Mouse (Mus musculus): ENCODE measurements at regions not wholly inside any gene's neighbourhood (a gene's known extent, or its start where the extent isn't known, plus 50 kb on each side); places are given as distances from the start of the nearest gene placed in this dataset.

DNA sequence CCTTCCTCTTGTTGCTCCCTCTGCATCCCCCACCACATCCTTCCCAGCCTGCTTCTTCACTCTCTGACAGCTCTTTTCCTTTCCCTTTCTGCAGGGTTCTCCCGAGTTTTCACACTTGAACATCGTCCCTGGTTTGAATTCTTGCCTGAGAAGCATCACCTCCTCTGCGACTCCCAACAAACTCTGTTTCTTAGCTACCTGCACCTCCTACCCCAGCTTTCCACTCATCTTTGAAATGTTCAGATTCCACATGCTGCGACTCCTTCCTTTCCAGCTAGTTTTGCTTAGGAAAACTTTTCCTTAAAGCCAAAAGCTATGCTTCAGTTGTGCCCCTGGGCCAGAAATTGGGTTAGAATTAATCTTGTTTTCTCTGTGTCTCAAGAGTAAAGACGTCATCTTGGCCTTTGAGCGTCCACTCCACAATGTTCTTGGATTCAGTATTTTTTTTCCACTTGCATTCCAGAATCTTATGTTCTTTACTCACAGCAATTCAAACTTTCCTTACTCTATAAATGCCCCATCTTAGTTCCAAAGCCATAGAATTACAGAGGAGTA is 317.3 kb upstream of the Hnrnpa3 start:
- DNase-seq (ENCODE audit: low spot score) = no peak

- no peak for DNase-seq (ENCODE audit: low spot score)
These were observed 308.2 kb upstream of the Hnrnpa3 start for GRCm38 (mm10) chr2:75350902-75351301.

- no peak for DNase-seq (ENCODE audit: low spot score)
These were observed 307.1 kb upstream of the Hnrnpa3 start for GRCm38 (mm10) chr2:75351965-75352364.

- no peak for DNase-seq (ENCODE audit: low spot score)
These were observed 306.5 kb upstream of the Hnrnpa3 start for GRCm38 (mm10) chr2:75352564-75352963.

GRCm38 (mm10) chr2:75356691-75357375 is 302.2 kb upstream of the Hnrnpa3 start:
- DNase-seq (ENCODE audit: low spot score) = no peak

DNA sequence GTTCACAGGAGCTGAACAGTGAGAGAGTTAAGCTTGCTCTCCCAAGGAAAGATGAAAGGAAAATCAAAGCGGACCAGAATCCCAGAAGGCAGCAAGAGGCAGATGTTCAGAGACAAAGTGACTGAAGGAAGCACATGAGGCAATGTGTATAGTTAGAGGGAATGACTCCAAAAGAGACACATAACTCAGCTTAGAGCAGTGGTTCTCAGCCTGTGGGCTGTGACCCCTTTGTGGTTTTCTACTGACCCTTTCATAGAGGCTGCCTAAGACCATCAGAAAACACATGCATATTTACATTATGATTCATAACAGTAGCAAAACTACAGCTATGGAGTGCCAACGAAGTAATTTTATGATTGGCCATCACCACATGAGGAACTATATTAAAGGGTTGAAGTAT is 301.5 kb upstream of the Hnrnpa3 start:
- DNase-seq (ENCODE audit: low spot score) = no peak

- no peak for DNase-seq (ENCODE audit: low spot score)
These were observed 298.1 kb upstream of the Hnrnpa3 start for GRCm38 (mm10) chr2:75360936-75361335.

DNA sequence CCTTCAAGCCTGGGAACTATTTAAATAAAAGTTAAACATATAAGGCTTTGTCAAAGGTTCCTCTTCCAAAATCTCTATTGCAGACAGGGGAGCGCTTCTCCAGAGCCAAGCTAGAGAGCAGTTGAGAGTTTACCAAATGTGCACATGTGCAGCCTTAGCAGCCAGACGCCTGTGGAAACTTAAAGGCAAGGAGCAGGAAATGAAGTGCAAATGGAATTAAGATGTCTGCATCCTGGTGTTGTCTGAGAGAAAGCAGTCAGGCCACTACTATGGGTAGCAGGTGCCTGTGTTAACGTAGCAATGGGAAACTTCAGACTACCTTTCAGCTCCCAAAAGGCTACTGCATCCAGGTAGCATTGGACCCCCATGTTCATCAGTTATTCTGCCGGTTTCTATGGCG is 282.4 kb upstream of the Hnrnpa3 start:
- DNase-seq (ENCODE audit: low spot score) = no peak

- DNase-seq (ENCODE audit: low spot score) = no peak
These were observed 273.4 kb upstream of the Hnrnpa3 start for GRCm38 (mm10) chr2:75385551-75386263.

- no peak for DNase-seq (ENCODE audit: low spot score)
These were observed 272.4 kb upstream of the Hnrnpa3 start for GRCm38 (mm10) chr2:75386636-75387035.

DNA sequence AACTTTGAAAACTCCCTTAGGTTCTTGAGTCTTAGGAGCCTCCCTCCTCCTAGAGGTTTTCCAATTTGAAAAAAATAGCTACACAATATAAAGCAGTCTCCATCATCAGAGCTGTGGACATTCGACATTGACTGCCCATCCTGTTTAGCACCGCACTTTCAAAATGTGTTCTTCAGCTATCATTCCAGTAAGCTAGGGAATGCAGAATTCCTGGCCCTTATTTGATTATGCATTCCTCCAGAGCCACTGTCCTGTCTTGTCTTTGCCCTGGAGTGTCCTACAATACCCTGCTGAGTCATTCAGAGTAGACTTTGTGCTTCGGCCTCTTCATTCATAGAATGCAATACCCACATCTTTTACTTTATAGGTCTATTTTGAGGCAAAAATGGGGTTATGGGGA is 267.0 kb upstream of the Hnrnpa3 start:
- DNase-seq (ENCODE audit: low spot score) = no peak

DNA sequence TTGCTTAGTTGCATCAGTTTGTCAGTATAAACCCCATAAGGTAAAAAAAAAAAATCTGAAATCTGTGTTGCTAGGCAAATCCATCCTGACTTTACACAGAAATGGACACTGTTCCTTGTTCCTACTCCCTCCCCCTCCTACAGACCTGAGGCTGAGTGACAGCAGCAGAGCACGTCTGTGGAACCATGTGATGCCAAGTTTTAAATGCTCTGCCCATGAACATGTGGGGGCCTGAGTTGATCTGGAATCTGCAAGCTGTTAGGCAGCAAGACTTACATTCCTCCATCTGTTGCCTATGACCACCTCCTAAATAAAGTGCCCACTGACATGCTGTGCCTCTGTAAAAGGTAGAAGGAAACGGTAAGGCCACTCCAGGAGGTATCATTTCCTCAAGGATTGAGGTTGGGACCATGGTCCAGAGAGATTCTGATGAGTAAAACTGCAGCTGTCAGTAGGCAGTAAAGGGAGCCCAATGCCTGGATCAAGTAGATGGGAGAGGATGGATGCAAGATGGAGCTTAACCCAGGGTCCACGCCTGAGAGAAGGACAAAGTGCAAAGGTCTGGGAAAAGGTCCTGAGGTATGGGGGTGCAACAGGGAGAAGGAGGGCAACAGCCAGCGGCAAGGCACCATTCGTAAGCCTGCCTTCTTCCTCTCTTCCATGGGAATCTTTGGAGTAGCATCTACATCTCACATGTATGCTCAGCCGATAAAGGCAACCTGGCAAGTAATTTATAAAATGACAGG is 264.0 kb upstream of the Hnrnpa3 start:
- no peak for DNase-seq (ENCODE audit: low spot score)

DNA sequence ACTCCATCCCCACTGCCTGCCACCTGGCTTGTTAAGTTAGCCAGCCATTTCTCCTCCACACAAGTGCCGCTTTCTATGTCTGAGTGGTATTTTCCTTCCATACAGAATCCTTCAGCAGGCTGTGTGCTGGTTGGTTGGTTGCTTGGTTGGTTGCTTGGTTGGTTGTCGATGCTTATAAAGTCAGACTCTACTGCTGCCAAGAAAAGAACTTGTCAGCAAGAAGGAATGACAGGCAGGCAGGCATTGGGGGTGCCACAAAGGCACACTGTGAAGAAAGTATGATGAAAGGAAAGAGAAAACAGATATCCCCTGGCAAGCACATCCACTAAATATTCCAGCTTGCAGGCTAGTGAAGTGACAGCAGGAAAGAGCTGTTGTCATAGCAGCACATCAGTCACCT is 263.0 kb upstream of the Hnrnpa3 start:
- no peak for DNase-seq (ENCODE audit: low spot score)

DNA sequence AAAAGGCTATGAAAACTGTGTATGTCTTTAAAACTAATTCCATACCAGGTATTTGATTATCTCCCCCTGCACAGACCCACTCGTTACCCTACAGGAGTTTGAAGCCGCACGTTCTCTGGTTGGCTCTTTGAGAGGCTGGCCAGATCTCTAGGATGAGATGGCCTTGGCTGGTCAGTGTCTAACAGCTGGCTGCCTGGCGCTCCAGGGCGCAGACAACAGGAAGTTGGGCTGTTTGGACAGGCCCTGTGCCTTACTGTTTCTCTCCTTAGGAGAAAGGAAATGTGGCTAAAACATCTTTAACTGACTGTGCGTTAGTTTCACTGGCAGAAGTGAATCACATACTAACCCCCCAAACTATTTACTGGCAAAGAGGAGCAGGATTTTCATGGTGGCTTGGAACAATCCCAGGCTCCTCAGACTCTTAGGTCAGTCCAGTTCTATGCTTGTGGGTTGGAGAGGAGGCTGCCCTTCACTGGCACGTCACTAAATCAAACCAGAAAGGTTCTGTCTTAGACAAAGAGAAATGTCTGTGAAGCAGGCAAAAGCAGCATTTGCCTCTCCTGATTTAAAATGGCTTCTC is 258.7 kb upstream of the Hnrnpa3 start:
- DNase-seq (ENCODE audit: low spot score) = no peak

DNA sequence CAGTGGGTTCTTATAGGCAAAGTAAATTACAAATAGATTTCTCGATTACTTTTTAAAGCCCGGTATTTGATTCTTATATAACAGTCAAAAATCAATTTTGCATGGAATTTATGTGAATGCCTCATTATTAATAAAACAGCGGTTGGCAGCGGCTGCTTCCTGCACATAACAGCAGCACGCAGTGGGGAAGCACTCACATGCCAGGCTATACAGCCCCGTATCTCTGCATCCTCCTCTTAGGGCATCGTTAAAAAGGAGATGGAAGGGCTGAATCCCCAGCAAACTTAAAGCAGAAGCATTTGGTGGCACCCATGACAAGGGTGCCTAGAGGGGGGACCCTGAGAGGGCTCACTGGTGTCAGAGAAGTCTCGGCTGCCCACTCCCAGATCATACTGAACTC is 255.3 kb upstream of the Hnrnpa3 start:
- DNase-seq (ENCODE audit: low spot score) = no peak

- DNase-seq (ENCODE audit: low spot score) = no peak
These were observed 253.4 kb upstream of the Hnrnpa3 start for GRCm38 (mm10) chr2:75405524-75406214.

GRCm38 (mm10) chr2:75406721-75407455 is 252.2 kb upstream of the Hnrnpa3 start:
- DNase-seq (ENCODE audit: low spot score) = no peak

DNA sequence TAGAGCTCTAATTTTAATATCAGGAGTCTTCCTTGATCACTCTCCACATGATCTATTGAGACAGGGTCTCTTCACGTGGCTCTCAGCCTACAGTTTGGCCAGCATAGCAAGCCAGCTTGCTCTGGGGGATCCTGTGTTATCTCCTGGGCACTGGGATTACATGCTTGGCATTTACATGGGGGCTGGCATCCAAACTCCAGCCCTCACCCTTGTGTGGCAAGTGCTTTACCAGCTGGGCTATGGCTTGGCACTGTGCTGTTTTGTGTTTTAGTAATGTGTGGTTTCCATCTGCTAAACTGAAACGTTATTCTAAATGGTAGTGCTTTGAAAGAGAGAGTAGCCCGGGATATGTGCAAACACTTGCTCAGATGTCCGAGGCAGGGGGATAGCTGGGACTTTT is 251.5 kb upstream of the Hnrnpa3 start:
- DNase-seq (ENCODE audit: low spot score) = no peak

DNA sequence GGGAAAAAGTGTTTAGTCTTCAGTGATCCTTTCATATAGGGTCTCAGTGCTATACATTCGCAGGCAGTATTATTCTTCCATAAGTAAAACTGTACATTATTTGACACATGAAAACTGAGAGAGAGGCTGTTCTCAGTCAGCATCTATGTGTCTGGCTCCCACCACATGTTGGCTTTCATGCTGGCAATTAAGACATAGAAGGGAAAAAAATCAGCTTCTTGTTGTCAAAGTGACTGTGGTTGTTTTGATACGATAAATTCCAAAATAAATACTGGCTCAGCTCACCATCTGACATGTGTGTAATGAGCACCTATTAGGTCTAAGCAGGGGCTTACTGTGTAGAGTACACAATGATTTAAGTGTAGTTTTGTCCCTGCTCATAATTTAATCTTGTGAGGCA is 251.0 kb upstream of the Hnrnpa3 start:
- no peak for DNase-seq (ENCODE audit: low spot score)

- DNase-seq (ENCODE audit: low spot score) = no peak
These were observed 249.3 kb upstream of the Hnrnpa3 start for GRCm38 (mm10) chr2:75409806-75410205.

DNA sequence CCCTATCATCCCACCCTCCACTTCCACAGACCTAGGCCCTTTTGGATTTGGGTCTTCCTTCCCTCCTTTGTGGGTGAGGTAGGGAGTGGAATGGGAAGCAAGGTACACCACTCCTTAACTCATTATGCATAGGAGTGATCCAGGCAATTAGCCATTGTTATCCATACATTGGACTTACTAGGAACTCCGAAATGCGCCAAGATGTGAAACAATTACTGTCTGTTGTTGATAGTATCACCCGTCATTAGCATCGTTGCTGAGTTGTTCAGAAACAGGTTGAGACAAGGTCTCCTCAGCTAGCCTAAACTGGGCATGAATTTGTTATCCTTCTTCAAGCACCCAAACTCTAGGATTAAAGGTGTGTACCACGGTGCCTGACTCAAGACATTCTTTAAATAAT is 246.3 kb upstream of the Hnrnpa3 start:
- no peak for DNase-seq (ENCODE audit: low spot score)

Measured in testis, postnatal 10 days (tissue).